Mouse (Mus musculus): ENCODE results near the gene Brd1.
"Not testable (repeated sequence)": the region's sequence is repeated elsewhere in the genome, so short reads cannot be mapped to it uniquely, and the experiment has no call there.

Gene Brd1

GRCm38 (mm10) chr15:88730717-88731116 is 3.3 kb downstream of the Brd1 start:
- no peak for DNase-seq (ENCODE audit: low spot score)

- no peak for DNase-seq (ENCODE audit: low spot score)
Measured at GRCm38 (mm10) chr15:88727204-88727603, 6.8 kb downstream of the Brd1 start.

- DNase-seq (ENCODE audit: low spot score), result no peak
Measured at GRCm38 (mm10) chr15:88725036-88725435, 9.0 kb downstream of the Brd1 start.

GRCm38 (mm10) chr15:88724311-88724710 is 9.7 kb downstream of the Brd1 start:
- no peak for DNase-seq (ENCODE audit: low spot score)

DNA sequence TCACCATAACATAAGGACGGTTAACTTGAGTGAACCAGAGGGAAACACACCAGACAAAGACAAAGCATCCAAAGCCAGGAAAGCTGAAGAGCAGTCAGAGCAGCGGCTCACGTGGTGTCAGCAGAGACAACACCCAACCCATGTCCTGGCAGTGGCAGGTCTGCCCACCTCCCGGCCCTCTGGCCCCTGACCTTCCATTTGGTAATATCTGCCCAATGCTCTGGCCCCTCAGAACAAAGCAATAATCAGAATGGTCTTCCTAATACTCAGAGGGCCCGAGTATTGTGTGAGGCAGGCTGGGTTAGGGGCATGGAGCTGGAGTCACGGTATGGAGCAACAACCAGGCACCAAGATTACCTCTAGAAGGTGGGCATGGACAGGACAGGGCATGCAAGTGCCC is 10.8 kb downstream of the Brd1 start:
- DNase-seq (ENCODE audit: low spot score), result no peak

- no peak for DNase-seq (ENCODE audit: low spot score)
Measured at GRCm38 (mm10) chr15:88717239-88717638, 16.8 kb downstream of the Brd1 start.

DNA sequence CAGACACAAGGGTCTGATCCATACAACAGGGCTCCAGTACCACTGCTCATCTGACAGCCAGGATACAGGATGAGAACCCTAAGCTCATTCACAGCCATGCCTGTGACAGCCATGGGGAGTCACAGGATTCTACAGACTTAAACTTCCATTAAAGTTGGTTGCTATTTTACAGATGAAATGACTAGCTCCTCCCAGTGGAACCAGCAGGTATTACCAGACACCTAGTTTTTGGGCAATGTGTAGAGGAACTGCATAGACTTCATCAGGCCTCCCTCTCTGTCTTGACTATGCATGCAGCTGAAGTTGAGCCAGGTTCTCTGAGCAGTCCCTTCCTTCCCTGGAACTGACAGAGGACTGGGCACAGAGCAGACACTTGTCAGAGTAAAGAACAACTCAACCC is 17.7 kb downstream of the Brd1 start:
- DNase-seq (ENCODE audit: low spot score), result no peak

- DNase-seq (ENCODE audit: low spot score), result no peak
Measured at GRCm38 (mm10) chr15:88714021-88714589, 19.9 kb downstream of the Brd1 start.

DNA sequence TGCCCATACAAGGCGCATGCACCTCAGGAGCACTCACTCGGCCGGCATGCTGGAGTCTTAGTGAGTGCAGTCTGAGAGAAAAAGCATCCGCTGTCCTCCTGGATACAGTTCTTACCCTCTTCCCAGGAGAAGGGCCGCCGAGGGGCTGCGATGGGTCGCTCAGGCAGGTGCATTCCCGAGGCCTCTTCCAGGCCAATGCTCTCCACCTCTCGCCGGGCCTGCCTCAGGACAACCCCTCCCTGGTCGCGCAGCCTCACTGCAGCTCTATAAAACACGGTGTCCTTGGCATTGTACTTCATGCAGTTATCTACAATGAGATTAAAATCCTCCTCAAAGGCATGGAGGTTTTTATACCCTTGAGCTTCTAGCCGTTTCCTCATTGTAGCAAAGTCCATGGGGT is 21.5 kb downstream of the Brd1 start:
- no peak for DNase-seq (ENCODE audit: low spot score)

DNA sequence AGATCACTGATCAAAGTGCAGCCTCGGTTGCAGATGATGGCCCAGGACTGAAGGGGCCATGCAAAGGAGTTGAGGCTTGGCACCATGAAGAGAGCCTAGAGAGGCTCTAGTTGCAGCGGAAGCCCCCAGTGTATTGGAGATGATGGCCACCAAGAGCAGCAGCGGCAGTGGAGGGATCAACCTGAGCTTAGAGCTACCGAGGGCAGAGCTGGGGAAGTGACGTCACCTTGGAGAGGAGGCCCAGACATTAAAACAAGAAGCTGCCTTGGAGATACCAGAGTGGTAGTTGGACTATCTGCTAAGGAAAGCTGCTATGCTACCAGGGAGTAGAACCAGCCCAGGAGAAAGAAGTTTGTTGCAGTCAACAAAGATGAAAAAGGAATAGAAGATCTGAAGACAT is 24.2 kb downstream of the Brd1 start:
- no peak for DNase-seq (ENCODE audit: low spot score)

GRCm38 (mm10) chr15:88708657-88709511 is 25.1 kb downstream of the Brd1 start:
- DNase-seq (ENCODE audit: low spot score), result no peak

DNA sequence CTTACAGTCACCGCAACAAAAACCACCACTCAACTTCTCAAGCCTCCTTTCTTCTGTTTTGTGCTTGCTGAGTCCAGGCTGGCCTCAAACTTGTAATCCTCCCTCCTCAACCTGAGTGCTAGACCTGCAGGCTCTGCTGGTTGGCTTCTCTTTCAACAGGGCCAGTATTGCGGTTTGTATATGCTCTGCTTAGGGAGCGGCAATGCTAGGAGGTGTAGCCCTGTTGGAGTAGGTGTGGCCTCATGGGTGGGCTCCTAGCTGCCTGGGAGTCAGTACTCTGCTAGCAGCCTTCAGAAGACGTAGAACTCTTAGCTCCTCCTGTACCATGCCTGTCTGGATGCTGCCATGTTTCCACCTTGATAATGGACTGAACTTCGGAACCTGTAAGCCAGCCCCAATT is 25.8 kb downstream of the Brd1 start:
- no peak for DNase-seq (ENCODE audit: low spot score)

GRCm38 (mm10) chr15:88706987-88707386 is 27.0 kb downstream of the Brd1 start:
- DNase-seq (ENCODE audit: low spot score), result not testable (repeated sequence)

- no peak for DNase-seq (ENCODE audit: low spot score)
Measured at GRCm38 (mm10) chr15:88706320-88706719, 27.7 kb downstream of the Brd1 start.

DNA sequence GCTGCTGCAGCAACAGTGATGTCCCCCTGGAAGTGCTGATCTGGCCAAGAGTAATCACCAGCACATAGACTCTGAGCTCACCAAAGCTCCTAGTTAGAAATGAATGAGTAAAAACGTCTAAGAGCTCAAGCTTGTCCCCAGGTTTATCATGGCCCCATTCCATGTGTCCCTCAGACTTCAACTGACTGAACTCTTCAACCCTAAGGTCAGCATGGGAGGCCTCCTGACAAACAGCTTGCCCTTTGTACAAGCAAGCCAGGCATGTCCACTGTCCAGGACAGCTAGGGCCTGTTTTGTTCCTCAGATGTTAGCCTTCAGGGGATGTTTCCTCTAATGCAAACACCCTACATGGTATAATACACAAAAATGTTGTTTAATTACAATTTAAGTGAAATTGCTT is 29.7 kb downstream of the Brd1 start:
- no peak for DNase-seq (ENCODE audit: low spot score)

DNA sequence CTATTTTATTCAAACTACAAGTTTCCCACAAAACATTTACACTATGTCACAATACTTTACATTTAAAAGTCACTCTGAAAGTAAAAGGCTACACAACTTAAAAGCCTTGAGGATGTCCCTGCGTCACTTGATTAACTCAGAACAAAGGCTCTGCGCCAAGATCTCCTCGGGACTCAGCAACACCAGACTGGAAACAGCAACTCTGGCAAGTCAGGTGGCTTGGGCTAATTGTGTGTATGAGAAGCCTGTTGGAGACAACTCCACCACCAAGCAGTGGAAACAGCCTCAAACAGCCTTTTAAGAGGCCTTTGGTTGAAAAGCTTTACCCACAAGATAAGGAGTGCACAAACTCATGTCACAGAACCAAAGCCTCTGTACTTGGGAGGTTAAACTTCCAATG is 31.5 kb downstream of the Brd1 start:
- no peak for DNase-seq (ENCODE audit: low spot score)

DNA sequence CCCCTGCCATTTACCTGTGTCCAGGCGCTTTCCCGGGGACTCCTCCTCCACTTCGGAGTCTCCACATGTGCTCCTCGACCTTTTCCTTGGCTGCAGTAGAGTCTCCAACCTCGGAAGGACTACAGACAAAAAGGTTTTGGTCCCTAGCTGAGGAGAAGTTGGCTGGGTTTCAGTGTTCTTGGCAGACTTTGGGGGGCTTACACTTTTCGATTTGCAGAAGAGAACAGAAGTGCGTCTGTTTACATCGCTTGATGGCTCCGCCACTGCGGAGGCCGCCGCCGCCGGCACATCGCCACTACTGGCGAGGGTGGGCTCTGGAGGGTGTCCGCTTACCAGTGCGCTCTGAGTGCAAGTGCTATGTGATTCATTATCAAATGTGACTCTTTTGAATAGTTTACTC is 33.3 kb downstream of the Brd1 start:
- no peak for DNase-seq (ENCODE audit: low spot score)

GRCm38 (mm10) chr15:88699508-88699907 is 34.5 kb downstream of the Brd1 start:
- no peak for DNase-seq (ENCODE audit: low spot score)

DNA sequence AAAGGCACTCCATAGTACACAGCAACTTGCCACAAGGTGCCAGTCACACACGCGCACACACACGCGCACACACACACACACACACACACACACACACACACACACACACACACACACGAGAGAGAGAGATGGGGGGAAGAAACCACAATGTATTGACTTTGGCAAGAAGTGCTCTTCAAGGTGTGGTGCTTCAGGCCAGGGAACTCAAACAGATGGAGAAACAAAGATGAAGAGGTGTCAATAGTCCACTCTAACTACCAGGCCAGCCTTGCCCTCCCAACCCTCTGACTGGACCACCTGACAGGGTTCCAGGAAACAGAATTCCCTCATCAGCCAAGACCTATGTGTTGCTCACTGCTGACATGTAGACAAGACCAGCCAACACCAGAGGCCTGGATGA is 36.4 kb downstream of the Brd1 start:
- DNase-seq (ENCODE audit: low spot score), result no peak

DNA sequence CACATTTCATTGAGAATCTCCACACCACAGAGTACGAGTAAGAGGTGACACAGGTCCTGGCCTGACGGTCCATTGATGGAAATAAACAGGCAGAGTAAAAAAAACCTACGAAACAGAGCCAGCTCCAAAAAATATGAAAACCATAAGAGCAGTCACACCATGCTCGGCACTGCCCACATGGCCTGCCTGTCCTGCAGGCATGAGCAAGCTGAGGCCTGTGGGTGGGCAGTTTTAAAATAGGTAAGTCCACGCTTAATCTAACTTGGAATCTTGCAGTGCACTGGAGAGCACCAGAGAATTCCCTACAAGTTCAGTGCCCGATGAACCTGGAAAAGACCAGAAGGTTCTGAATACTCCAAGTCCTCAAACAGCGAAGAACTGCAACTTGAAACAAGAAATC is 38.0 kb downstream of the Brd1 start:
- DNase-seq (ENCODE audit: low spot score), result no peak

- no peak for DNase-seq (ENCODE audit: low spot score)
Measured at GRCm38 (mm10) chr15:88694033-88694432, 40.0 kb downstream of the Brd1 start.

GRCm38 (mm10) chr15:88692720-88693119 is 41.3 kb downstream of the Brd1 start:
- DNase-seq (ENCODE audit: low spot score), result no peak

- no peak for DNase-seq (ENCODE audit: low spot score)
Measured at GRCm38 (mm10) chr15:88691129-88691528, 42.9 kb downstream of the Brd1 start.

DNA sequence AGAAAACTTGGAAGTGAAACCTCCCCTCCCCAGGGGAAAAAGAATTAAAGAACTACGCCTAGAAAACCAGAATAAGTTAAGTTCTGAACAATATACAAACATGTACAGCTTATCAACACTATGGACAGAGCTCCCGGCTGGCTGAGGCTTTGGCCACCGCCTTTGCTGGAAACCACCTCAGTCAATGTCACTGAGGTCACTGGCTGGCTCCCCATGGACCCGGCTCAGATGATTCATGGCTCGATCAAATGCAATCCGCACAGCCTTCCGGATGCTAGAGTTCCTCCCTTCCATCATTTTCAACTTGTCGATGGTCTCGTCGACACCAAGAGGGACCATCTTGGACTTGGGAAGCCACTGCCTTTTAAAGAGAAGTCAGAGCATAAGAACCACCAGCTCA is 45.9 kb downstream of the Brd1 start:
- no peak for DNase-seq (ENCODE audit: low spot score)
